Mouse (Mus musculus): ENCODE measurements around the gene Dsp. TPM values are rescaled to one million over a fixed set of nuclear protein-coding genes. Genes with fewer than 3 reads are reported as not detected.

The Dsp gene
- total RNA-seq, 2 experiments from 2014 or later, result 14.2 to 14.7 TPM

- no peak for DNase-seq (ENCODE audit: low spot score in 2 of 2)
- TF ChIP-seq CTCF (conservative IDR thresholded peaks at IDR 0.05), result no peak
- H3K27ac ChIP-seq, result no peak overlapping the region
- H3K4me3 ChIP-seq, result no peak overlapping the region
These were observed 60.0 kb downstream of the Dsp start for GRCm38 (mm10) chr13:38211122-38211521.

- TF ChIP-seq CTCF (conservative IDR thresholded peaks at IDR 0.05), result no peak
- Histone ChIP-seq H3K27ac (no peak overlapping the region), H3K4me3 (no peak overlapping the region)
- no peak for DNase-seq (ENCODE audit: low spot score in 2 of 2)
These were observed 67.6 kb downstream of the Dsp start for GRCm38 (mm10) chr13:38218686-38219085.

GRCm38 (mm10) chr13:38220331-38220730 lies 69.2 kb downstream of the Dsp start:
- TF ChIP-seq CTCF (conservative IDR thresholded peaks at IDR 0.05), result peak; percentile 70
- Histone ChIP-seq H3K4me3 (no peak overlapping the region), H3K27ac (no peak overlapping the region)
- no peak for DNase-seq (ENCODE audit: low spot score in 2 of 2)

GRCm38 (mm10) chr13:38230177-38230821 lies 79.2 kb downstream of the Dsp start:
- H3K27ac ChIP-seq, result no peak overlapping the region
- H3K4me3 ChIP-seq, result no peak overlapping the region
- TF ChIP-seq CTCF (conservative IDR thresholded peaks at IDR 0.05), result no peak
- DNase-seq (ENCODE audit: low spot score in 2 of 2), result no peak

- TF ChIP-seq CTCF (conservative IDR thresholded peaks at IDR 0.05), result no peak
- DNase-seq (ENCODE audit: low spot score in 2 of 2), result no peak
- no peak overlapping the region for H3K4me3 ChIP-seq
These were observed 81.3 kb downstream of the Dsp start for GRCm38 (mm10) chr13:38232411-38232810.

GRCm38 (mm10) chr13:38232856-38233625 lies 81.9 kb downstream of the Dsp start:
- DNase-seq (ENCODE audit: low spot score in 2 of 2), result no peak
- Histone ChIP-seq H3K27ac (no peak overlapping the region), H3K4me3 (no peak overlapping the region)
- TF ChIP-seq CTCF (conservative IDR thresholded peaks at IDR 0.05), result no peak

More at GRCm38 (mm10) chr13:38232411-38232810, 81.3 kb downstream of the Dsp start:
- no peak overlapping the region for H3K27ac ChIP-seq

GRCm38 (mm10) chr13:38234651-38235050 lies 83.6 kb downstream of the Dsp start:
- Histone ChIP-seq H3K4me3 (no peak overlapping the region), H3K27ac (no peak overlapping the region)
- TF ChIP-seq CTCF (conservative IDR thresholded peaks at IDR 0.05), result no peak
- no peak for DNase-seq (ENCODE audit: low spot score in 2 of 2)

- Histone ChIP-seq H3K4me3 (no peak overlapping the region), H3K27ac (no peak overlapping the region)
- TF ChIP-seq CTCF (conservative IDR thresholded peaks at IDR 0.05), result peak; percentile 59
- no peak for DNase-seq (ENCODE audit: low spot score in 2 of 2)
These were observed 84.3 kb downstream of the Dsp start for GRCm38 (mm10) chr13:38235370-38235769.

- no peak overlapping the region for H3K27ac ChIP-seq
- no peak for TF ChIP-seq CTCF (conservative IDR thresholded peaks at IDR 0.05)
- DNase-seq (ENCODE audit: low spot score in 2 of 2), result no peak
- H3K4me3 ChIP-seq, result no peak overlapping the region
These were observed 97.1 kb downstream of the Dsp start for GRCm38 (mm10) chr13:38248151-38248550.

Other genes starting within 250 kb of the Dsp start
- gene Ssr1, start 157.1 kb upstream of the Dsp start, total RNA-seq (2021), result 10 to 100 TPM; 86.8 to 92.0 TPM
- gene Riok1, start 114.3 kb upstream of the Dsp start, total RNA-seq (2021), result 10 to 100 TPM; 26.2 to 27.3 TPM
- 1 to 10 TPM; 4.7 to 5.5 TPM for gene Cage1, start 114.2 kb upstream of the Dsp start, total RNA-seq (2021)
- gene Snrnp48, start 53.6 kb downstream of the Dsp start, total RNA-seq (2021), result 10 to 100 TPM; 23.1 to 26.9 TPM
- 1 to 10 TPM; 4.4 to 6.1 TPM for gene Bmp6, start 193.8 kb downstream of the Dsp start, total RNA-seq (2021)

Data from layer of hippocampus, adult 2 months (tissue).